Mouse (Mus musculus) gastrocnemius, postnatal 4 days (tissue): ENCODE measurements at regions not wholly inside any gene's neighbourhood (a gene's known extent, or its start where the extent isn't known, plus 50 kb on each side); places are given as distances from the start of the nearest gene placed in this dataset.

Source experiments
- DNase-seq, 2 experiments: peaks; one replicate each; pipeline ENCODE4 v3.0.0; 2021 to 2022; ENCODE audit warnings: low spot score in 2 of 2, mixed read lengths in 2 of 2

DNA sequence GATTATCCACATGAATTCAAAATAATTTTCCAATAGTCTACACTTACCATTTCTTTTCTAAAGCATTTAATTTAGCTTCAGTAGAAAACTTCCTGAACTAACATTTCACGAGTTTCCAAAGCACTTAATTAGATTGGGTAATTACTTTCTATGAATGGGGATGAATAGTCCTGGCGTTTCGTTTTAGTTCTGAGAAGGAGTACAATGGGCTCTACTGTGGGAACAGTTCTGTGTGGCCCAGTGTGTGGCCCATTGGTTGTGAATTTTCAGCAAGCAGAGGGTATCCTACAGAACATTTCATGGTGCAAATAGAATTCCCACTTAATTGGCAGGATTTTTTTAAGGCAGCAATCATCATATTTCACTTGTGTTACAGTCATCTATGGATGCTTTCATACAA, 95.5 kb downstream of the 1700017N19Rik start:
- no peak for DNase-seq

DNA sequence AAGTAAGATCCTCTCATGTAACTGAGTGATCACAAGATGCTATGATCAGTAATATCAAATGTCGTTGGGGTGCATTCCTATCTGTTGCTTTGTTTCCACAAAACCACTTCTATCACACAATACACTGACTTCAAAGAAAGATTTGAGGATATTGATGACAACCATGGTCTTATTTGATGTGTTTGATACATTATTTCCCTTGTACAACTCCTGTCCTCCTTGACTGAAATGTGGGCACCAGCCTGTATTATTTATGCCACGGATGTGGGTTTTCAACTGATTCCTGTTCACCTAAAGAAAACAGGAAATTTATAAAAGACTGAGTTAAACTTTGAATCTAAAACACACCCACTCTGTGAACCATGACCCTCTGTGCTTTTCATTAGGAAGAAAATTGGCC, 105.7 kb downstream of the 1700017N19Rik start:
- no peak for DNase-seq

DNA sequence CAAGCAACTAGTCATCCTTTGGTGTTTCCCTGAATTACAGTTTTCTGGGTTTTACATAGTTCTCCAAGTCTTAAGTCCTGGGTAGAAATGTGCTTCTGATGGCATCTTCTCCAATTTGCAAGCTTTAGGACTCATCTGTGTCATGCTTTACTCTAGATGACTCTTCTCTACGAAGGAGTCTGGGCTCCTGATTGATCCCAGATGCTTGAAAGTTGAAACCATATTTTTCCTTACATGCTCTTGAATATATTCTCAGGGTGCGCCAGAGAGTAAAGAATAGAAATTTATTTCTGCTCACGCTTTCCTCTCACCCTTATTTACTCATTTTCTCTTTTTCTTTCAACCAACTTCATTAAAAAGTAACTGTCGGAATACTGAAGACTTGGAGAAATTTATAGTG, 108.9 kb downstream of the 1700017N19Rik start:
- no peak for DNase-seq

DNA sequence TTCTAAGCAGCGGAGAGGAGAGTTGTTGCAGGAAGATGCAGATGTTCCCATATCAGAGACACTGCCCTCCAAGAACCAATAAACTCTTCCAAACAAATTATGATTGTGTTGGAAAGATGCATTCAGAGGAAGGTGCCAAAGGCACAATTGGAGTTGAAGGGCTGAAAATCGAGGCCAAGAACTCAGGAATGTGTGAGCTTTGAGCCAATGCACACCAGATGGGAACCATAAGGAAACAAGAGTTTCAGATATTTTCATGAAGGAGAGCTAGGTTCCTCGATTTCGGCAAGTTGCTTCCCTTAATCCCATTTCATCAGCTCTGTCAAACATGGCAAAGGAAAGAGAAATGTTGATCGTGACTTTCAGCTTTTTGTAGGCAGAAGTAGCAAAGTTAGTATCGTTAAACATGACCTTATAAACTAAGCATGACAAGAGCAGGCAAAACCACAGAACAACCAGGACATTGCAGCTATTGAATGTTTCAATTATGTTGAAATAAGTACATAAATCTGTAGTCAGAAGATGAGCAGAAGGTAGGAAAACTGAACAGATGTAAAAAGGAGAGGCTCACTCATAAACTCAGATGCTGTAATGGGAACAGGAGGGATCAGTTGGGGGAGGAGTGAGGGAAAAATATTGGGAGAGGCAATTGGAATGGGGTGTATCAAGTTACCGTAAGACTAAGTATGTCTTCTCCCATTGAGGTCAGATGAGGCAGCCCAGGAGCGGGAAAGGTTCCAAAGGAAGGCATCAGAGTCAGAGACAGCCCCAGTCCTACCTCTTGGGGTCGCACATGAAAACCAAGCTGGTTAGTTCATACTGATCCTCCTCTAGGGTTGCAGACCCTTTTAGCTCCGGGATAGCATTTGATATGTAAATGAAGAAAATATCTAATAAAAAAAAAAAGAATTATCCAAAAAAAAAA, 110.3 kb downstream of the 1700017N19Rik start:
- DNase-seq, result peak in 1 of 2 experiments; percentile 17

DNA sequence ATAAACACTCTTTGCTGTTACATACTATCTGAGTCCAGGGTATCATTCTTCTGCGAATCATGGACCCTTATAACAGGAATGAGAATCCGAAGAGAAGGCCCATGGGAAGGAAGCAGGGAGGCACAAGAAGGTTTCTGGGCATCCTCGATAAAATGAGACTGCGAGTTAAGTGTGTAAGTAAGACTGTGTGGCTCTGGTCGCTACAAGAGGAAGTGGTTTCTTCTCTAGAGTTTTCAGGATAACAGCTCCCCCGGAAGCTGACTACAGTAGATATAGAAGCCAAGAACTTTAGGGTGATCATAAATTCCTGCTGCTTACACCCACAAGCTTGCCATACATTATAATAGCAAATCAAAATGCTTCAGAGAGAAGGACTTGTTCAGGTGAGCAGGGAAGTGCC, 111.7 kb downstream of the 1700017N19Rik start:
- DNase-seq, result no peak

DNA sequence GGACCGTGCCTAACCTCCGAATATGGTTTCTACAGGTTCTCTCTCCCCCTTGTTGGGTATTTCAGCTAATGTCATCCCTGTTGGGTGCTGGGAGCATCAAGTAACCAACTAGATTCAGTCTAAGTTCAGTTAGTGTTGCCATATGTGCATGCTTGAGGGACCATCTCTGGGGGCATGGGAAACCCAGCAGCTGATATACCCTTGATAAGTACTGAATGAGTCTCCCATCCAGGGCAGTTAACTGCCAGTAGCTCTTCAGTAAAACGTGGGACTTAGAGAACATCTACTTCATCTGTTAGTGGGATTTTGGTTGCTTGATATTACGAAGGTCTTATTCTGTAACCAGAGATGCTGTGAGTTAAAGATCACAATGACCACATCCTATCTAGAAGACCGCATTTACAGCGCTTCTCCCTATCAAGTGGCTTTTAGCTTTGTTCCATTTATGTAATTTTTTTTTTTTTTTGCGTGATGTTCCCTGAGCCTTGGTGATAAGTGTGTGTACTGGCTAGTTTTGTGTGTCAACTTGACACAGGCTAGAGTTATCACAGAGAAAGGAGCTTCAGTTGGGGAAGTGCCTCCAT, 125.9 kb downstream of the 1700017N19Rik start:
- DNase-seq, result no peak

DNA sequence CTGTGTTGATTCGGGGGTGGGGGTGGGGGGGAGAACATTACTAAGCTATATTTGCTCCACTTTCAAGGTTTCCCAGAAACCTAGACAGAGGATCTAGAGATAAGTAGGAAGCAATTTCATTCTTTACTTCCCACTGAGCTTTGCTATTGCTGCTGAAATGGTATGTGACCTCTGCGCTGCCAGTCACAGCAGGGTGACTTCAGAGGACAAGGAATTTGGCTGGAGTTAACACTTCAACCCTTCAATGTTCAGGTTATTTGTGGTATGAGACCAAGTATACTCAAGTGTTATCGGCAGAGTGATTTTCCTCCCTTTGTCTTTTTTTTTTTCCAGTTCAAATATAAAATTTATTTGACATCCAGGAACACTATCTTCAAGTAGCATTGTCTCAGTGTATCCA, 128.3 kb downstream of the 1700017N19Rik start:
- no peak for DNase-seq

DNA sequence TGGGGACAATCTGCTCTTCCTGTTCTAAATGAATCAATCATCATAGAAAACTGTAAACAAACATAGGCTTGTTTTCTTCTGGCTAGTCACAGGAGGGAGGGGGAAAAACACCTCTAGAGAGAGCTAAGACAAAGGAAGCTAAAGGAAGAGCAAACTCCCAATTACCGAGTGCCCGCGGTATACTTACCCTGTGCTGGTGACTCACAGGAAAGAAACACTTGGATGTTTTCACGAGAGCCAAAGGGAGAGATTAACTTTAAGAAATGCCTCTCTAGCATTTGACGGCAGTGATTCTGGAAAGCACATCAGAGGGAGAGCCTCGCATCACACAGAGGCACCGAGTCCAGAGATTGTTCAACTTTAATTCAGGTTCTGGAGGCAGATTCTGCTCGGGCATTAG, 151.0 kb downstream of the 1700017N19Rik start:
- no peak for DNase-seq

DNA sequence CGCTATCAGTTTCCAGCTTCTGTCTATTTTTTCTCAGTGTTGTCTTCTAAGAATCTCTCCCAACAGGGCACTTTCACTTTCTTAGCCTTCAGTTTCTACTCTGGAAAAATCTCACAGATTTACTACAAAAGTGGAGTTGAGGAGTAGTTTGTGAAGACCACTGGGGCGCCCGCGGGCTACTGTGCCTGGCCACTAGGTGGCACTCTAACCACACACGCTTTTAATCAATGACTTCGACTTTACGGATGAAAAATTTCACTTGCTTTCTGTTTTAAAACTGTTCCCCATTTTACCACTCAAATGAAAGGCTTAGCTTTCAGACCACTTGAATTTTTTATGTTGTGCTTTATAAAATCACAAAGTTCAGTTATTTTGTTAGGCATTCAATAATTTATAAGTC, 151.8 kb downstream of the 1700017N19Rik start:
- peak; percentile 57 to 70 for DNase-seq

DNA sequence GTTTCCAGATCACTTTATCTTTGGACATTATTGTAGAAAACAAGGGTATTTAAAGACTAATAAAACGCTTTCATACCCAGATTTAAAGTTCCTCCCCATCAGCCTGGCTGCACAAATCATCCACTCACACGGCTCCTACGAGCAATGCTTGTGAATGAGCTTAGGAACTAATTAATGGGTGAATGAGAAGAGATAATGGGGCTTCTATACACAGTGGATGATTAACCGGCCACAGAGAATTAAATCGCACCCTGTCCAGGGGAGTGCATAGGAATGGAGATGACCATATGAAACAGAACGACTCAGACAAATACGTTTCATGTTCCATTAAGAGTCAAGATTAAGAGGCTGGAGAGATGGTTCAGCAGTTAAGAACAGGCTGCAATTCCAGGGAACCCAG, 155.9 kb downstream of the 1700017N19Rik start:
- DNase-seq, result no peak

DNA sequence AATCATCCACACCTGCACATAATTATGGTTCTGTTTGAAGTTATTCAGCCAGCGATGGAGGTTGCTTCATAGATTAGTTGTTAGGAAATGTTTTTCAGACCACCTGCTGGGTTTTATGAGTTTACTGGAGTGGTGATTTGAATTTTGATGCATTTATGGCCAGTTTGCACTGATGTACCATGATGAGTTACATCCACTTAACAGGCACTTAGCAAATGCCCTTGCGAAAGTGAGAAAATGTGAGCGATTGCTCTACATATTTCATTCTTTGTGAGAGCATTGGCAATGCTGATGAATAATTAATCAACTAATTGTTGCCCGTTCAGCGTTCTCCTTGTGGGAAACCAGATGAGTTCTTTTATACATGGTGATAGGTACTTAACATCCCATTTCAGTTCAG, 164.7 kb downstream of the 1700017N19Rik start:
- DNase-seq, result no peak

DNA sequence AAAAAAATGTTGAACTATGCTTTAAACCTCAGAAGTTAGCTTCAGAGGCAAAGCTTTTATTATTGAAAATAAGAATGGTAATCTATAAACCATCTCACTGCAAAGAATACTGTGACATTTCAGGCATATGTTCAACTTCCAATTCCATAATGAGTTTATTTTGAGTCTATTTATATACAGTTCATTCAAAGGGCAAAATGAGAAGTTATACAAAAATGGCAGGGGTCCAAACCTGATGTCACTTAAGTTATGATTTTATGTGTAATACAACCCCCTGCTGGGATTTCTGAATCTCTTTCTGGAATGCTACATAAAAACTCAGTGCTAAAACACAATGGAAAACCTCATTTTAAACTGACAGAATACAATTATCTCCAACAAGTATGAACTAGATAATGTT, 184.0 kb downstream of the 1700017N19Rik start:
- DNase-seq, result no peak

DNA sequence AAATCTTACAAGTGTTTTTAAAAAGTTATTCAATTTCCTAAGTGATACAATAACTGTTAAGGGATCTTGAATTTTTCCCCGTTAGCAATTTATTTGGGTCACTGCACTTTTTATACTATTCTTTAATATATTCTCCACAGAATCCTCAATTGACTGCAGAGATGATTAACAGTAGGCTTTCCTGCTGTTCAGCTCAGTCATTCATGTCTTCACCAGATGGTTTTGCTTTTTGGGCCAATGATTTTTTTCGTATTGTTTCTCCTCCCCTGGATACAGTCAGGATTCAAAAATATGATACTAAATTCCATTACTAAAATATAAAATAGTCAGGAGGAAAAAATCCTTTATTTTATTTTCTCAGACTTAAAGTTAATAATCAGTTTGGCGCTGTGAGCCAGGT, 201.9 kb downstream of the 1700017N19Rik start:
- no peak for DNase-seq

DNA sequence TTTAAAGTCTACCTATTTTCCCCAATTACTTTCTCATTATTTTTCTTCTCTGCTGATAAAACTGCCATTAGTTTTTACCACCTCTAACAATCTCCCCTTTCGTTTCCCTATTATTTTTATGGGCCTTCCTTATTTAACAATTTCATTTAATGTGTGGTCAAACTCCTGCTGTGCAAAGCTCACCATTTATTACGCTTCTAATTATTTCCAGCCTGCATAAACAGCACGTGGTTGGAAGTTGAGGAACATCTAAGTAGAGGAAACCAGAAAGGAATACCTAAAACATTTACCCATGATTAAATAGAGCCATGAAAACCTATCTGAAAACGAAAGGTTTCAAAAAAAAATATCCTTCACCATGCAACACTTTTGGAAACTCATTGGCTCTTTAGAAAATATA, 202.3 kb downstream of the 1700017N19Rik start:
- DNase-seq, result no peak

DNA sequence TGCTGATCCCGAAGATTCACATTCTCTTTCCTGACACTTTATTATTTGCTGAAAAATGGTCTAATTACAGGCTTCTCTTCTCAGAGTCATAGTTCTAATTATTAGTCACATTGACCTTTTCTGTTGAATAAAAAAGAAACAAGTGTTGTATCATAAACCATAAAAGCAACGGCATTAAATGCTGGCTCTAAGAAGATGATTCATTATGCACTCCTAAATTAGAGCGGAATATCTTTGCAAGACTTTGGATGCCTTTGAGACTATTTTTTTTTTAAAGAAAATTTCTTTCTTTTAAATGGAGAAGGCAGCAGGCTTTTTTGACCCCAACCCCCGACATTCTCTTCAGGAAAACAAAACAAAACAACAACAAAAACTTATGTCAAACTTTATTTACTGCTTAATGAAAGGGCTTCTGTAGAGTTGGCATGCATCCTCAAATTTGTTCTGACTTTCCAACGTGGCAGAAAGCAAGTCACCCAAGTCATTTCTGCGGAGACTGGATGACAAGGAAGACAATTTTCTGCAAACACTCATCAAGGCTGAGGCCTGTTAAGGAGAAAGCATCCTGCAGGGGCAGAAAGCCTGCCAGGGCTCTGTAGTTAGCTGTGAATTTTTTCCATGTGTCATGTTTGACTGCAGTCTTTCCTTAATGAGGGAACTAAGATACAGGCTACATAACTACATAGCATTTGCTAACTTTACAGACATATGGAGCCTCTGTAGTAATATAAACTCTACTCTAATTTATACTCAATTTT, 205.1 kb downstream of the 1700017N19Rik start:
- no peak for DNase-seq

DNA sequence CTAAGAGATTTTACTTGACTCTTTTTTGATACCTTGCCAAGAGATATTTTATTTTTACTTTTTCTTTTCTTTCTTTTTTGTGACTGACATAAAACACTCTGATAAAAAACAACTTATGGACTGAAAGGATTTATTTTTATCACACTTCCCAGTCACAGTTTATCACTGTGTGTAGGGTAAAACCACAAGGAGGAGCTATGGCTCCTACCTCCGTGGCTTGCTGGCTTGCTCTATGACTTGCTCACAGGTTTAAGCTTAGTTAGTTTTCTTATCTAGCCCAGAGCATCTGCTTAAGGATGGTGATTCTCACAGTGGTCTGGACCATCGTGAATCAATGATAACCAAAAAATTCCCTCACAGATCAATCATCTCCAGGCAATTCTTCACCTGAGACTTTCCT, 221.4 kb downstream of the 1700017N19Rik start:
- DNase-seq, result no peak

DNA sequence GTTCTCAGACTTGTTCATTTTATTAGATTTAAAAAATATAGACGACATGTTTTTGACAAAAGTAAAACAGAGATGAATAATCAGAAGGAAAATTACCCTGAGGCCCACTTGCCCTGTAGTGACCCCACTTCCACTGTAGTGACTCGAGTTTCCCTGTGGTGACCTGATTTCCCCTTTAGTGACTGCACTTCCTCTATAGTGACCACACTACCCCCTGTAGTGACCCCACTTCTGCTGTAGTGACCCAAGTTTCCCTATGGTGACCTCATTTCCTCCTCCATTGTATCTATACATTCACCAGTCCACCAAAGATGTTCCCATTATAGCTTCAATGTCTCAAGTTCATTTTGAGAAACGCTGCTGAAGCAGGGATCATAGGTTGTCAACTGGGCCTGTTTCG, 244.5 kb downstream of the 1700017N19Rik start:
- DNase-seq, result no peak

DNA sequence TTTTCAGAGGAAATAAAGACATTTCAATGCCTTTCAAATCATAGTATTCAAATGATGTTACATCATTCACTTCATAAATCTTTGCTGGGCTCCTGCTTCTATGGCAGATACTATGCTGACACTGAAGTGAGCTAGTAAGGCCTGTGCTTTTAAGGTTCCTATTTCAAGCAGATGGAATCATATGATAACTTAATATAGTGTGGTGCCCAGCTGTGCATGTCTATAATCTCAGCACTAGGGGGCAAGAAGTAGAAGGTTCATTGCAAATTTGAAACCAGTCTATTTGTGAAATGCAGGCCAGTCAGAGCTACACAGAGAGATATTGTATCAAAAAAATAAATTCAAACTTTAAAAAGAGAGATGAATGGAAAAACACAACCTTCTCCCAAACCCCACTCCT, 262.9 kb downstream of the 1700017N19Rik start:
- DNase-seq, result no peak

DNA sequence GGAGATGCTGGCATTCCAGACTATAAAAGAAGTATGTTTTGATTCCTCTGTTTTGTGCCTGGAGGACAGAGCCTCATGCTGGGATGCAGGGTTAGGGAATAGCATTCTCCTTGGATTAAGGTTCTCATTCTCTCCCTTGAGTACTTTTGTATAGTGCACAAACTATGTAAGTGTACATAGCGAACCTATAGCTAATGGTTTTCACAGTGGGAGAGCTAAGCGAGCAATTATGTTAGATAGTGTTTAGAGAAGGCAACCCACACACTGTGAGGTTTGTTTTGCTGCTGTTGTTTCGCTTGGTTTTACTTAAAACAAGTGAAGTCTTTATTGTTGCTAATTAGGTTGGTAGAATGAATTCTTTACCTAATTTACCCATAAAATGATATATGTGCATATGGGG, 266.2 kb downstream of the 1700017N19Rik start:
- DNase-seq, result no peak

DNA sequence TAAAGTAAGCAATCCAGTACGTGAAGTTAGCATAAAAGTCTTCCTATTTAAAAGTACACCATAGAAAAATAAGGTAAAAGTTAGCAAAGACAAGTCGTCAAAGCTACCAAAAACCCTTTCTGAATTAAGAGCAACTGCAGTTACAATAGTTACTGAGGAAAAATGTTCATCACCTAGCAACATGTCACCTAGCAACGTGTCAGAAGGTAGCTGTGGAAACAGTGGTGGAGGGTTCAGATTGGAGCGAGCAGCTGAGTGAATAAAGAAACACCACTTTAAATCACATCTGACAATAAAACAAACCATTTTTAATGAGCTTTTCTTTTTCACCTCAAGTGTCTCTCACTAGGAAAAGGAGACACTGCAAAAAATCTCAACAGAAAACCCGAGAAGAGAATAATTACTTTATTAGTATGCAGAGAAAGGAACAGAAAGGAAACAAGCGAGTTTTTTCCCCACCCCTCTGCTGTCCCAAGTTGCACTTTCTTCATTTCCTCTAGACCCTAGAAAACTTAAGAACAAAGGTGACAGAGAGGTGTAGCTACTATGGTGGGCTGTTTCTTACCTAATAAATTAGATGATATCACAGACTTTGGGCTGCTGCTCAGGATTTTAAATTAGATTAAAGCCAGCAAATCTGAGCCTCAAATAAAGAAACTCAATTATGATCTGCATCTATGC, 275.4 kb downstream of the 1700017N19Rik start:
- DNase-seq, result no peak

DNA sequence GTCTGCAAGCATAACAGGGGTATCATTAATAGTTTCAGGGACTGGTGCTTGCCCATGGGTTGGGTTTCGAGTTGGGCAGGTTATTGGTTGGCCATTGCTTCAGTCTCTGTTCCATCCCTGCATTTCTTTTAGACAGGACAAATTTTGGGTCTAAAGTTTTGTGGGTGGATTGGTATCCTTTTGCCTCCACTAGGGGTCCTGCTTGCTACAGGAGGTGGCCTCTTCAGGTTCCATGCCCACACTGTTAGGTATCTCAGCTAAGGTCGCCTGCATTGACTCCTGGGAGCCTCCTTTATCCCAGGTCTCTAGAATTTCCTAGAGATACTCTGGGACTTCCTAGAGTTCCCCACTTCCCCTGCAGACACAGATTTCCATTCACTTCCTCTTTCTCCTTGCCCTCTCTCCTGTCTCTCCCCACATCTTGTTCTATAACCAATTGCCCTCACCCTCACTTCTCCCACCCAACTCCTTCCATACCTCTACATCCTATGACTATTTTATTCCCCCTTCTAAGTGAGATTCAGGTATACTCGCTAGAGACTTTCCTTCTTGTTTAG, 278.2 kb downstream of the 1700017N19Rik start:
- DNase-seq, result no peak
